Mouse (Mus musculus): ENCODE measurements around the gene RPS10-NUDT3. TPM values are rescaled to one million over a fixed set of nuclear protein-coding genes. Genes with fewer than 3 reads are reported as not detected.
"Not testable (repeated sequence)": the region's sequence is repeated elsewhere in the genome, so short reads cannot be mapped to it uniquely, and the experiment has no call there.

Gene RPS10-NUDT3
- polyA plus RNA-seq, 1 experiment from 2014 or later: not detected

- not testable (repeated sequence) for H3K27me3 ChIP-seq (replicated peaks); H3K4me2 ChIP-seq; ATAC-seq (ENCODE audit: insufficient number of reproducible peaks, low FRiP score); H3K9ac ChIP-seq; H3K27ac ChIP-seq (ENCODE audit: poor library complexity, severe bottlenecking); H3K4me3 ChIP-seq; H3K36me3 ChIP-seq; H3K9me3 ChIP-seq (replicated peaks)
- H3K4me1 ChIP-seq (replicated peaks): peaks cover 27% of the 10 kb centered on the region
- WGBS: 85% methylated on average over 6 of the region's 6 CpGs
Measured at GRCm38 (mm10) chr17:27639851-27640250, 4.8 kb upstream of the RPS10-NUDT3 start.

DNA sequence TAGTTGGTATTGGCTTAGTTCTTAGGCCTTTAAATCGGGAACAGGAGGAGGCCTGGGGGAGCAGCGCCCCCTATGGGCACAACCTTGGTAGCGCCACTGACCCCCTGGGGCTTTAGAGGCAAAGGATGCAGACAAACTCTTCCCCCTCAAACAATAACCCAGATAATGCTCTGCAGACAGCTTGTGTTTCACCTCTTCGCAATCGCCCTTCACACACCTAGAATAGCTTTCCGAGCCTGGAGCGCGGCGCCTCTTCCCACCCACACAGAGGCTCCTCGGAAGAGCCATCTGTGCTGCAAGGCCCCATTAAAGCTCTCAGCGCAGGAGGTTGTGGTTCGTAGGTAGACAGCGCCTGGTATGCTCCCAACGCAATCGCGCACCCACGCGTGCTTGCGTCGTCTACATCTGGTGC is 3.9 kb upstream of the RPS10-NUDT3 start:
- Histone ChIP-seq H3K9ac (no peak overlapping the region), H3K9me3 (replicated peaks) (0 out of 2 replicates have a peak, but pooled peaks cover 4% of the 10 kb centered on the region), H3K36me3 (peaks cover under 1% of the 10 kb centered on the region; the same call in 1 of the 2 replicates), H3K27ac (ENCODE audit: poor library complexity, severe bottlenecking) (no peak overlapping the region), H3K4me2 (no peak overlapping the region), H3K27me3 (replicated peaks) (no peaks in the 10 kb centered on the region), H3K4me1 (replicated peaks) (peaks cover 30% of the 10 kb centered on the region), H3K4me3 (no peak overlapping the region)
- 66% methylated on average over 20 of the region's 20 CpGs for WGBS
- no peak for ATAC-seq (ENCODE audit: insufficient number of reproducible peaks, low FRiP score)

DNA sequence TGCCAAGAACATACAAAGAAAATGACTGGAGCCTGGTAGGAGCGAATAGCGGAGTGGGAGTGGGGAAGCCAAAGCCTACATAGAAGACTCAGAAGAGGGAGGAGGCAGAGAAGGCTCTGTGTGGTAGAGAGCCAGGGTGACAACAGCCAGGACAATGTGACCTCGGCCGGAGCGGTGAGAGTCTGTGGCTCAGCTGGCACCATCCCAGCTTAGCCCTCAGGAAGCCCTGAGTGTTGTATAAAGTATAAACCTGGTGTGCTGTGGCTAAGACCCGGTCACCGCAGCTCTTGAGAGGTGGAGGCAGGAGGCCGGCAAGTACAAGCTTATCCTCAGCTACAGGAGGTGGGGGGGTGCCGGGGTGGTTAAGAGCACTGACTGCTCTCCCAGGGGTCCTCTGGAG is 2.3 kb upstream of the RPS10-NUDT3 start:
- Histone ChIP-seq H3K9ac (0 out of 2 replicates have a peak overlapping the region, but pooled peaks have one; percentile 14), H3K27me3 (replicated peaks) (no peaks in the 10 kb centered on the region), H3K36me3 (peaks cover 16% of the 10 kb centered on the region), H3K4me3 (no peak overlapping the region), H3K4me2 (no peak overlapping the region), H3K27ac (ENCODE audit: poor library complexity, severe bottlenecking) (no peak overlapping the region), H3K9me3 (replicated peaks) (no peaks in the 10 kb centered on the region), H3K4me1 (replicated peaks) (peaks cover 35% of the 10 kb centered on the region)
- no peak for ATAC-seq (ENCODE audit: insufficient number of reproducible peaks, low FRiP score)
- WGBS: 56% methylated on average over 9 of the region's 9 CpGs

- Histone ChIP-seq H3K4me2 (peak within 1 kb of the TSS; percentile 96), H3K27me3 (replicated peaks) (no peaks in the 10 kb centered on the region), H3K9me3 (replicated peaks) (no peaks in the 10 kb centered on the region), H3K27ac (ENCODE audit: poor library complexity, severe bottlenecking) (no peak within 1 kb of the TSS), H3K9ac (peak within 1 kb of the TSS; percentile 99), H3K36me3 (peaks cover 26% of the 10 kb centered on the region), H3K4me1 (replicated peaks) (peaks cover 41% of the 10 kb centered on the region), H3K4me3 (peak within 1 kb of the TSS; percentile 99)
- ATAC-seq (ENCODE audit: insufficient number of reproducible peaks, low FRiP score): no peak
- 47% methylated on average over 18 of the region's 18 CpGs for WGBS
Measured at GRCm38 (mm10) chr17:27636132-27637020, 1.4 kb upstream of the RPS10-NUDT3 start, which contains the start of gene Rps10. Gene Rps10 (minus strand): TSS chr17:27636669.

DNA sequence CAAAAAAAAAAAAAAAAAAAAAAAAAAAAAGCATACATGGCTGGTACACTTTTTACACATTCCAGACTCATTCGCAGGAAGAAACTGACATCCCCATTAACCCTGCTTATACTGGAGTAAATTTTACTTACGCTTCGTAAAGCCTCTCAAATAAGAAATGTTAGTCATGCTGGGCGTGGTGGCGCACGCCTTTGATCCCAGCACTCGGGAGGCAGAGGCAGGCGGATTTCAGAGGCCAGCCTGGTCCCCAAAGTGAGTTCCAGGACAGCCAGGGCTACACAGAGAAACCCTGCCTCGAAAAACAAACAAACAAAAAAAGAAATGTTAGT is 517 bp upstream of the RPS10-NUDT3 start:
- H3K36me3 ChIP-seq: peaks cover 34% of the 10 kb centered on the region
- H3K4me1 ChIP-seq (replicated peaks): peaks cover 41% of the 10 kb centered on the region
- not testable (repeated sequence) for H3K27me3 ChIP-seq (replicated peaks); H3K27ac ChIP-seq (ENCODE audit: poor library complexity, severe bottlenecking); ATAC-seq (ENCODE audit: insufficient number of reproducible peaks, low FRiP score); H3K9me3 ChIP-seq (replicated peaks)
- H3K4me2 ChIP-seq: peak overlapping the region; percentile 96
- WGBS: 37% methylated on average over 9 of the region's 9 CpGs
- peak overlapping the region; percentile 99 for H3K4me3 ChIP-seq
- H3K9ac ChIP-seq: peak overlapping the region; percentile 99; the same call in 1 of the 2 replicates

DNA sequence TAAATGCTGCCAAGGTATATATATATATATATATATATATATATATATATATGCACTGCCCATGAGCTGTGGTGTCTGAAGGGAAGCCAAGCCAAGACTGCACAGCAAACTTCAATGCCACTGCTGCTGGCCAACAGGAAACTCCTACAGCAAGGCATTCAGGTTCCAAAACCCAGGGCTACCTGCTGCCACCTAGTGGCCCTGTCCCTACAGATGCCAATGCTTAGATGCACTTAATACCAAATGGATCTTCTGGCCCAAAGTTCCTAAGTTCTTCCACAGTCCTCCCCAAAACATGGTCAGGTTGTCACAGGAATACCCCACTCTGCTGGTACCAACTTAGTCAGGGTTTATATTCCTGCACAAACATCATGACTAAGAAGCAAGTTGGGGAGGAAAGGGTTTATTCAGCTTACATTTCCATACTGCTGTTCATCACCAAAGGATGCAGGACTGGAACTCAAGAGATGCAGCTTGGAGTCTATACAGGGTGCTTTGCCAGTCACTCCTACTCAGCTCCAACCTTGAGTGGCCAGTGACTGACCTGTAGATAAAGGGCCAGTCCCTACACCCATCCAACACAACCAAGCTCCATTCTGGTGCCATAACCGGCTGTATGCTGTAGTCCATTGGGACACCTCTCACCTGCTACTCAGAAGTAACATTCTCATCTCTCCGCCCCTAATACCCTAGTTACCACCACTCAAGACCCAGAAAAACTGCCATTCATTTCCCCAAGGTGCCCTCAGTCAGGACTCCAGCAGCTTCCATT is 5.6 kb downstream of the RPS10-NUDT3 start:
- Histone ChIP-seq H3K27ac (ENCODE audit: poor library complexity, severe bottlenecking) (no peak overlapping the region), H3K9me3 (replicated peaks) (no peaks in the 10 kb centered on the region), H3K27me3 (replicated peaks) (no peaks in the 10 kb centered on the region), H3K9ac (no peak overlapping the region), H3K4me2 (no peak overlapping the region), H3K36me3 (peaks cover 44% of the 10 kb centered on the region), H3K4me3 (no peak overlapping the region), H3K4me1 (replicated peaks) (peaks cover 30% of the 10 kb centered on the region)
- no peak for ATAC-seq (ENCODE audit: insufficient number of reproducible peaks, low FRiP score)
- WGBS: 68% methylated on average over 2 of the region's 2 CpGs

- Histone ChIP-seq H3K9me3 (replicated peaks) (no peaks in the 10 kb centered on the region), H3K4me2 (no peak overlapping the region), H3K27me3 (replicated peaks) (no peaks in the 10 kb centered on the region), H3K4me3 (no peak overlapping the region), H3K4me1 (replicated peaks) (peaks cover 28% of the 10 kb centered on the region), H3K36me3 (peaks cover 38% of the 10 kb centered on the region), H3K9ac (no peak overlapping the region), H3K27ac (ENCODE audit: poor library complexity, severe bottlenecking) (no peak overlapping the region)
- ATAC-seq (ENCODE audit: insufficient number of reproducible peaks, low FRiP score): no peak
- 91% methylated on average over 8 of the region's 8 CpGs for WGBS
Measured at GRCm38 (mm10) chr17:27628376-27628775, 6.6 kb downstream of the RPS10-NUDT3 start.

GRCm38 (mm10) chr17:27627451-27627850 is 7.6 kb downstream of the RPS10-NUDT3 start:
- Histone ChIP-seq H3K4me2 (no peak overlapping the region), H3K27me3 (replicated peaks) (no peaks in the 10 kb centered on the region), H3K9me3 (replicated peaks) (no peaks in the 10 kb centered on the region), H3K27ac (ENCODE audit: poor library complexity, severe bottlenecking) (no peak overlapping the region), H3K36me3 (peaks cover 29% of the 10 kb centered on the region), H3K4me3 (no peak overlapping the region), H3K9ac (no peak overlapping the region), H3K4me1 (replicated peaks) (peaks cover 19% of the 10 kb centered on the region)
- 48% methylated on average over 5 of the region's 5 CpGs for WGBS
- ATAC-seq (ENCODE audit: insufficient number of reproducible peaks, low FRiP score): no peak

GRCm38 (mm10) chr17:27626681-27627080 is 8.3 kb downstream of the RPS10-NUDT3 start:
- ATAC-seq (ENCODE audit: insufficient number of reproducible peaks, low FRiP score): no peak
- 38% methylated on average over 5 of the region's 5 CpGs for WGBS
- Histone ChIP-seq H3K4me2 (no peak overlapping the region), H3K9me3 (replicated peaks) (no peaks in the 10 kb centered on the region), H3K27me3 (replicated peaks) (no peaks in the 10 kb centered on the region), H3K4me1 (replicated peaks) (peaks cover 15% of the 10 kb centered on the region), H3K4me3 (no peak overlapping the region), H3K36me3 (peaks cover 21% of the 10 kb centered on the region), H3K27ac (ENCODE audit: poor library complexity, severe bottlenecking) (no peak overlapping the region), H3K9ac (no peak overlapping the region)

DNA sequence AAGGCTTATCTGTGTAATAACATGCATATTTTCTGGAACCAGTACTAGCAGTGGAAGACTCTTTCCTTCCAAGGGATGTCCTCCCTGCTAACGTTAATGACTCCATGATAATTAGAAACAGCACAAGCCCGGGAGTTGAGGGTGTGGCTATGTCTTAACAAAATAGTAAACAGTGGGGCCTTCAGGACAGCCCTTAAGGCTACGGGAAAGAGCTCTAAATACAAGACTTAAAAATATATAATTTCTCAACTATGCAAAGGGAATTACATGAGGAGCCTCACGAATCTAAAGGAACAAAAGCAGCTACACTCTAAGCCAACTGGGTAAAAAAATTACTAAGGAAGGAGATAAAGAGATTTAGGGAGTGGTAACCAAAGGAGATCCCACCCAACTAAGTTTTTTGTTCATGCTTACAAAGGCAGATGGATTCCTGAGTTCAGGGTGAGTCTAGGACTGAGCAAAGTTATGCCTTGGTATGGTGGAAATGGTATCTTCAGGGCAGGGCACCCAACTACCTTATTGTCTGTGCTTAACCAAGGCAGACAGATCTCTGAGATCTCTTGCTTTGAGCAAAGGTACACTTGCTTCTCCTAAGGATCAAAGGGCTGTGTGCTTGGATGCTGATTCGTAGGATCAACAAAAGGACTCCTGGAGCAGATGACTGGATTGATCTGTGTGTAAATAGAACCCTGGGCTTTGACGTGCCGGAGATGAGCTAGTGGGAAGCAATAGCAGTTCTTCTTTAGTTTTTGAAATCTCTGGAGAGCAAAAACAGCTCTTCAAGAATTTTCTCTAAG is 9.4 kb downstream of the RPS10-NUDT3 start:
- peaks cover 11% of the 10 kb centered on the region for H3K36me3 ChIP-seq
- no peaks in the 10 kb centered on the region for H3K27me3 ChIP-seq (replicated peaks)
- no peak for ATAC-seq (ENCODE audit: insufficient number of reproducible peaks, low FRiP score)
- 66% methylated on average over 7 of the region's 7 CpGs for WGBS
- peaks cover 21% of the 10 kb centered on the region for H3K4me1 ChIP-seq (replicated peaks)
- H3K9ac ChIP-seq: no peak overlapping the region
- no peak overlapping the region for H3K27ac ChIP-seq (ENCODE audit: poor library complexity, severe bottlenecking)
- no peak overlapping the region for H3K4me2 ChIP-seq
- no peak overlapping the region for H3K4me3 ChIP-seq
- H3K9me3 ChIP-seq (replicated peaks): no peaks in the 10 kb centered on the region

Measured in heart, embryonic 12.5 days (tissue).